Mouse (Mus musculus) megakaryocyte, adult 5-6 weeks (primary cell): ENCODE data around the gene Ipo13. TPM values are rescaled to one million over a fixed set of nuclear protein-coding genes. Genes with fewer than 3 reads are reported as not detected.

Source experiments
- ATAC-seq: 2 replicates; pipeline ENCODE4 v1.8.0; 2016; ENCODE audit warnings: mild to moderate bottlenecking, inconsistent platforms; ENCODE audit not compliant: poor library complexity, severe bottlenecking
- total RNA-seq, 2 experiments: library from RNA; stranded (forward) in 1 of 2; stranded (reverse) in 1 of 2; fragments of 153-499, 151-499 nt in 1 of 2; fragments of 221-1000, 200-1000 nt in 1 of 2; gene quantifications; 2 replicates each; pipeline versions ENCODE4 v1.2.3 to v1.2.4; 2015 to 2017

Gene Ipo13
- total RNA-seq, 2 experiments from 2014 or later = 8.7 to 15.5 TPM

DNA sequence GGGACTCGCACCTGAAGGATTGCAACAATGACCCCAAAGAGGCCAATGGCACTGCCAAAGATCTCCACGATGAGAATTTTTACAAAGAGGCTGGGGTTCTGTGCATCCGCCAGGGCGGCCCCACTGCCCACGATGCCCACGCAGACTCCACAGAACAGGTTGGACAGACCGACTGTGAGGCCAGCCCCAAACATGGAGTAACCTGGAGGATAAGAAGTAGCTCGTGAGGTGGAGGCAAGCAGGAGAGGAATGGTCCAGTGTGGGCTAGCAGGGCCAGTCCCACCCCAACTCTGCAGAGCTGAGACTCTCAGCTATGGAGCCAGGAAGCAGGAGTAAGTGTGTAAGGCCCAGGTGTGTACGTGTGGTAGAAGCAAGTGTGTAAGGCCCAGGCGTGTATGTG is 29.7 kb downstream of the Ipo13 start:
- no peak for ATAC-seq

DNA sequence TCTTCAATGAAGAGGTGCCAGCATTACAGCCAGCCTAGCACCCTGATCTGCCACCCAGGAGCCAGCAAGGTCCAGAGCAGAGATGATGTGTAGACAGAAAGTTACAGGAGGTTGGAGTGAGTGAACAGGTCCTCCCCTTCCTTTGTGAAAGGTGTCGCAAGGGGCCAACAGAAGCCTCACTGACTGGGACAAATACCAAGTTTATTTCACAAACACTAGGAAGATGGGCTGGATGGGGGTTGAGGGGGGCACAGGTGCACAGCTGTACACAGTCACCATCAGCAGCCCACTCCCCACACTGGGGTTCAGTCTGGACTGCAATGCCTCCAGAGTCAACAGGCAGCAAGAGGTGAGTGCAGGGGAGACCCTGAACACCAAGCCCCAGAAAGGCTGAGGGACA is 30.7 kb downstream of the Ipo13 start:
- ATAC-seq = no peak

DNA sequence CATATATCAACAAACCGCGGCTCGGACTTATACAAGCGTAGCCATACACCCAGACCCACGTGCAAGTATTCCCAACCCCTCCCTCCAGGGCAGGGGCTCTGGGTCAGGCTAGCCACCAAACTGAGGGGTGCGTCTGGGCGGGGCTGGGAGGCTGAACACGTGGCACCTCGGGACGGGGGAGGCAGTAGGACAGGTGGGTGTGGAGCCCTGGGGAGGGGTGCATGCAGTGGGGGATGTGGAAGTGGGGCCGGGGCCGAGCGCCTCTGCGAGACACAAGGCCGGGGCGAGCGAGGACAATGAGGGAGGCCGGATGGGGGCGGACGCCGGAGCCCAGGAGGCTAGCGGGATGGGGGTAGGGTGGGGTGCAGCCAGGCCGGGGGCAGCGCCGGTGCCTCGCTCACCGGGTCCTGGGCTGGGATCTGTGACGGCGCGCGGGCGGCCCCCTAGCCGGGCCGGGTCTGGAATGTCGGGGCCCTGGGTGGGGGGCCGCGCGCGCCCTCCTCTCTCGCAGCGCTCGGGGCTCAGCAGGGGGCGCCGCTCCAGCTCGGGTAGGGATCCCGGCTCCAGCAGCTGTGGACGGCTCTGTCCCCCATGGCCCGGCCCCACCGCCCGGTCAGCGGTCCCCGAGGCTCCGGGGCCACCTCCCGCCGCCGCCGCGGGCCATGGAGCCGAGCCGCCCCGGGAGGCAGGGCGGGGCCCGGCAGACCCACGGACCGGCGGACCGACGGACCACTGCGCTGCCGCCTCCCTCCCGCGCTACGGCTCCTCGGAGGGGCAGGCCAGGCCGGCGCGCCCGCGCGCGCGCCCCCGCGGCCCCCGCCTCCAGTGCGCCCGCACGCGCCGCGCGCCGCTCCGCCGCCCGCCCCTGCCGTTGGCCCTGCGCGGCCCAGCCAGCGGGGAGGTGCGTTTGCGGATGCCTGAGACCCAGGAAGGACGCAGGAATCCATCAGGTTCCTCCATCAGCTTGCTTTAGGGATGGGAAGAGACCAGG is 31.8 kb downstream of the Ipo13 start, which contains the start of gene B4galt2:
TSS of gene B4galt2 (minus strand) at position 787 of the 991 bp plus-strand sequence.
- no peak for ATAC-seq

DNA sequence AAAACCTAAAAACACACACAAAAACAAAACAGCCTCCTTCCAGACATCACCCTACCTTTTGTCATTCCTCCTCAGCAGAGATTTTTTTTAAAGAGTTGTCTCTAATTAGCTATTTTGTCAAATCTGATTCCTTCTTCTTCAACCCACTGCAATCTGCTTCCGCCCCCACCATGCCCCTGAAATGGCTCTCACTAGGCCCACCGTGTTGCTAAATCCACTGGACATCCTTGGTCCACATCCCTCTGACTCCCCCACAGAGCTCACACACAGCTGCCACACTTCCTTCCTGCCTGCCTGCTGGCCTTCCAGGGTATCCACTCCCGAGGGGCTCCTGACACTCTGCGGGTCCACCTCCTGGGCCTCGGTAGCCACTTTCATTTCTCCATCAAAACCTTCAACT is 36.1 kb downstream of the Ipo13 start:
- ATAC-seq = no peak

DNA sequence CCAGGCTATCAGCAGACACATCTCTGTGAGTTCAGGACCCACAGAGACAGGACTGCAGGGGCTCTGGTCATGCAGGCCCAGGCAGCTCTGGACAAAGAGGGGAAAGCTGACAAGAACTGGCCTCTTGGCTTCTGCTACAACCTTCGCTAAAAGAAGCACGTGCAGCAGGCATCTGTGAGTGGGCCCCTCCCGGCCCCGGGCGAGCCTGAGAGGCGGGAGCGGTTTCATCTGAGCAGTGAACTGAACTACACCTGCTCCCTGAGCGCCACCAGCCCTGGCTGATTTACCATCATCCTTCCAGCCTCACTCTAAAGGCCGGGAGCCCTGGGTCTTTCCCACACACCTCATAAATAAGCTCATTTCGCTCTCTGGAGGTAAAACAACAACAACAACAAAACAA is 36.5 kb downstream of the Ipo13 start:
- no peak for ATAC-seq

DNA sequence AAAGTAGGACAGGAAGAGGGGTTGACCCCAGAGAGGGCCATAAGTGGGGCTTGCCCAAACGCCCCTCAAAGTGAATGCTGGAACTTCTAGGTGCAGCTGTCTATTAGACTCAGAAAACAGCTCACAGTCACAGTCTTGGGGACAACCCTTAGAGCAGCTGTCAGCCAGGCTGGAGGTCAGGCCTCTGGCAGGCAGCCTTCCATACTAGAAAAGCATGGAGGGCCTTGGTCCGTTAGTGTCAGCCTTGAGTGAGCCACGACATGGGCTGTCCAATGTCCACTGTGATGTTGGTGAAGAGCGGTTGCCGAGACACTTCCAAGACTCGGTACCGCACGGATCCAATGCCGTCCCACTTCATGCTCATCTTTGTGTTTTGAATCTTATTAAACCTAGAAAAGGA is 41.2 kb downstream of the Ipo13 start:
- no peak for ATAC-seq

DNA sequence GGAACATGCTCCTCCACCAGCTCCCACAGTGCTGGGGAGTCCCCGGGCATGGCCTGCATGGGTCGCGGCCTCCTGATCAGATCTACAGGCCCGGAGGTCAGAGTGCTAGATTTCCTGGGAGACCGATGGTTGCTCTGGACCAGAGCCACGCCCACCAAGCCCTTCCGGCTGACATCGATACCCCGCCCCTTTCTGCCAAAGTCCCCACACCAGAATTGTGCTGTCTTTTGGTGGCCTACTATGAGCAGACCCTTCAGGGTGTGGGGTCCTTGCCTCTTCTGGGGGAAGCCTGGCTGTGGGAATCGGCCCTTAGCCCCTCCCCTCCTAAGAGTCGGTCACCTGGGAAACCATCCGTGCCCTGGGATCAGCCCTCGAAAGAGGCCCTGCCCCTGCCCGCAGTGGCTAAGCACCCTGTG is 42.3 kb downstream of the Ipo13 start, which contains the start of gene Ccdc24:
TSS of gene Ccdc24 (minus strand) at position 87 of the 416 bp plus-strand sequence.
- no peak for ATAC-seq

DNA sequence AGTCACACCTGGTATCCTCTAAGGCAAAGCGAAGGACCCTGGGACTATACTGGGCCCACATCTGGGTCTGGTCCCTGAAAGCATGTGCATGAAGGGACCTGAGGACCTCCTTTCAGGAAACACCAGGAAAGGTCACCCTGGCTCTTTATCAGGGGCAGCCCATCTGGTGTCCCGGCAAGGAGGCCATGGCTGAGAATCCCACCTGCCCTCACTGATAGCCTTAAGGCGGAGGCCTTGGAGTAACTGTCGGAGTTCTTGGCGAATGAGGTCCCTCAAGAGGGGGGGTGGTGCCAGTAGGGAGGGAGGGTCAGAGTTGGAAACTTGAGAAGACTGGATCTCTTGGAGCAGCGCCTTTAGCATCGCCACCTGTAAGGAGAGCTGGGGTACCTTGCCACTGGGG is 43.0 kb downstream of the Ipo13 start:
- ATAC-seq = no peak

DNA sequence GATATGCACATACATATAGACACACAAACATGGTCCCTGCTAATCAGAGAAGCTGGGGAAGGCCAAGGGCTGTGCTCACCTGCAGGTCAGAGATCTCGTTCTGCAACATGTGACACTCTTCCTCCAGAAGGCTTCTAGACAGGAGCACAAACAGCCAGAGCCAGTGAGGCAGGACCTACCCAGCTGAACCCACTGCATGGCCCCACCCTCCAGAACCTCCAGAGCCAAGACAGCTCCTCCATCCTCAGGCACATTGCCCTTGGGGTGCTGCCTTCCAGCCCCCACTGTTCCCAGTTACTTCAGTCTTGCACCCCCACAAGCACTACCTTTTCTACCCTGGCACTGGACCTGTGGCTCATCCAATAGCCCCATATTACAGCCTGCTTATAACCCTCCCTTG is 44.4 kb downstream of the Ipo13 start:
- ATAC-seq = no peak

DNA sequence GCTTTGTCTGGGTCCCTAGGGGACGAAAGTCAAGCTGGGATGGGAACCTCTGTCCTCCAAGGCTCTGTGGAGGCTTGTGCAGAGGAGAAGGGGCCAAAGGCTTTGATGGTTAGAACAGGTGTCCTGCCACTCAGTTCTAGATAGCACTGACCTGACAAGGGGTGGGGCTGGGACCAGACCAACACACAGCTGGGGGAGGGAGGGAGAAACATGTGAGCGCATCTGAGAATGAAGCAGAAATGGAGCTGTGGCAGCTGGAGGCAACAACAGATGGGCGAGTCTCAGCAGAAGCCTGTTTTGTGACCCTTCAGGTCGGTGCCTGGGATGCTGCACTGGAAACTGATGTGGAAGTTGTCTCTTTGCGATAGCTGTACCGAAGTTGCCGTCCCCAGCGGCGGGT is 45.5 kb downstream of the Ipo13 start:
- no peak for ATAC-seq

DNA sequence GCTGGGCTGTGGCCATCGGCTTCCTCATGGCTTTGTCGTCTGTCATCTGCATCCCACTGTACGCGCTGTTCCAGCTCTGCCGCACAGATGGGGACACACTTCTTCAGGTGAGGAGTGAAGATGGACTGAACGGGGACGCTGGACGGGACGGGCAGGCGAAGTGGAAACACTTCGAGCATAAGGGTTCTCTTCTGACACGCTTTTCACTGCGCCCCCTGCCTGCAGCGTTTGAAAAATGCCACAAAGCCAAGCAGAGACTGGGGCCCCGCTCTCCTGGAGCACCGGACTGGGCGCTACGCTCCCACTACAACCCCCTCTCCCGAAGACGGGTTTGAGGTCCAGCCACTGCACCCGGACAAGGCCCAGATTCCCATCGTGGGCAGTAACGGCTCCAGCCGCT is 47.0 kb downstream of the Ipo13 start:
- peak; percentile 57 for ATAC-seq

DNA sequence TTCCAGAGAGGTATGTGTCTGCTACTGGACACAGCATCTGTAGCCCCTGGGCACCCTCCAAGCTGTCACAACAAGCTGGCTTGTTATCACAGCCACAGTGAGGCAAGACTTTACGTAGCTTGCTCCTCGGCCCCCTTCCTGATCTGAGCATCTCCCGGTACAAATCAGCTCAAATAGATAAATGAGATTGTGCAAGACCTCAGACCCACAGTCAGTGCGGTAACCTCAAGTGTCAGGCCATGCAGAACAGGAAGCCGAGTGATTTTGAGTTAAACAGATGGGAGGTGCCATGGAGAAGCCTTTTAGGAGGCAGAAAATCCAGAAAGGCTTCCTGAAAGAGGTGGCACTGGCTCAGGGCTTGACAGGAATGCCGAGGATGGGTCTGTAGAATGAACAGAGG is 47.8 kb downstream of the Ipo13 start:
- peak; percentile 55 for ATAC-seq

DNA sequence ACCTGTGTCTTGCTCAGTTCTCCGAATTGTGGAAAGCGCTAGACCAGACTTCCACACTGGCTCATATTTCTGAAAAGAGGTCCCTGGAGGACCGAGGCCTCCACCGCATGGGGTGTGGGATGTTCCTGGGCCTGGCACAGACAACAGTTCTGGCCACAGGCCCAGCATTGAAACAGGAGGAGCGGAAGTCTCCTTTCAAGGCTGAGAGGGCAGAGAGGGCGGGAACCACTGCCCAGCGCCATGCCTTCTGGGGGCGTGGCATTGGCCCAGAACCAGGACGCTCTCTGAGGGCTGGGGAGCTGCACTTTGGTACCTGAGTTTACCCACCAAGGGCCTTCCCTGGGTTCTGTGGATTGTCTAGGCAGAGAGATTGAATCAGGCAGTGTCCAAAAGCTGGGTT is 48.7 kb downstream of the Ipo13 start:
- peak; percentile 51 for ATAC-seq

DNA sequence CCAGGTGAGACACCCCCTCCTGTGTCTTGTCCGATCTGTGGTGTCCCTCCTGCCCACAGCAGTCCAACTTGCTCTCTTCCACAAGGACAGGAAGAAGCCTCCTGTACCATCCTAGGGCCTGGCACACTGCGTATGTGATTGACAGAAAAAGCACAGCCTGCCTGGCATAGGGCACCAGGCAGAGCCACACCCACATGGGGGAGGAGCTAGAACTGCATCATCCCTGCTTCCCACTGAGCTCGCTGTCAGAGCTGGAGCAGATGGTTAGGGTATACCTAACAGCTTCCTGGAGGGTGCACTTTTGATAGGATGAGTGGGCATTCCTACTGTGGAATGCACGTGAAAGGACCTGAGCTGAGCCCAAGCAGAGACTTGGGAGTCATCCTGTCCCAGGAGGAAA is 52.0 kb downstream of the Ipo13 start:
- peak; percentile 45; the same call in 1 of the 2 replicates for ATAC-seq

DNA sequence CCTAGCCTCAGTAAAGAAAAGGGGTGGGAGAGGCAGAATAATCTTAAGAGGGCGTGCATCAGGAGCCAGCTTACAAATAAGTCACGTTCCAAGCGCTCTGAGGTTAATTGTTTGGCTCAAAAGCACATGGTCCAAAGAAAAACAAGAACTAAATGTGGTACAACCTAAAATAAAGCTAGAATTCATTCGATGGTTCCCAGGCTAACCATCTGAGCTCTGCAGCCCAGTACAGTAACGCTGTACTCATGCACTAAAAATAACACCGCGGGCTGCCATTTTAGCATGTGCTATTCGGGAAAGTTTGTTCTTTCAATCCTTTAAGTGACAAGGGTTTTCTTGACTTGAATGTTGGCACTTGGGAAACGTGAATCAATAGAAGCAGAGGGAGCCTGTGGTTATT is 54.2 kb downstream of the Ipo13 start:
- no peak for ATAC-seq

DNA sequence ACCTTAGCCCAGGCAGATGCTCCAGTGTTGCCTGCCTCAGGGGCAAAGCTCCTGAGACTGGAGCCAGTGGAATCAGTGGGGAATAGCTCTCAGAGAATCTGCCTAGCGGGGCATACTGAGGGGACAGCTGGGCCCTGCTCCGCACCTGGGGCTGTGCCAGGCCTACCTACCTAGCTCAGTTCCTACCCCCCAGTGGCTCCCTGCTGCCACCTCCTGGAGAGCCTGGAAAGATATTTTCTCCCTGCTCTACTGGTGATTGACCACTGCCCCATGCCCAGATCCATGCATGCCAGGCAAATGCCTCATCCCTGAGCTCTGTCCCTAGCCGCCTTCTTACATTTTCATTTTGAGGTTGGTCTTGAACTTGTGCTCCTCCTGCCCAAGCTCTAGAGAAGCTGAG is 56.0 kb downstream of the Ipo13 start:
- ATAC-seq = peak; percentile 45; the same call in 1 of the 2 replicates

DNA sequence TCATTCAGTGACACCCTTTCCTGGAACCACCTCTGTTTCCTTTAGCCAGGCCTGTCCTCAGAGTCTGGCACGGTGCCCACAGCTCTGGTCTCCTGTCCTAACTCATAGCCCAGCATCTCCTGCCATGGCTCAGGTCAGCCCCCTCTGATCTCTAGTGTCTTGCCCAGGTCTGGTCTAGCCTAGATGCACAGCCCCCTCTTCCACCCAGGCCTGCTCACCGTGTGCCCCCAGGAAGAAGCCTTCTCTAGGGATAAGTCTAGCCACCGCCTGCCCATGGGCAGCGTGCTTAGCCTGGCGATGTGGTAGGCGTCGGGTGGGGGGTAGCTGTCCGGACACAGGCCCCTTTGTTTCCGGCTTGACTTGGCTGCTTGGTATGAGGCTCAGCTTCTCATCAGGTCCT is 59.7 kb downstream of the Ipo13 start:
- no peak for ATAC-seq

DNA sequence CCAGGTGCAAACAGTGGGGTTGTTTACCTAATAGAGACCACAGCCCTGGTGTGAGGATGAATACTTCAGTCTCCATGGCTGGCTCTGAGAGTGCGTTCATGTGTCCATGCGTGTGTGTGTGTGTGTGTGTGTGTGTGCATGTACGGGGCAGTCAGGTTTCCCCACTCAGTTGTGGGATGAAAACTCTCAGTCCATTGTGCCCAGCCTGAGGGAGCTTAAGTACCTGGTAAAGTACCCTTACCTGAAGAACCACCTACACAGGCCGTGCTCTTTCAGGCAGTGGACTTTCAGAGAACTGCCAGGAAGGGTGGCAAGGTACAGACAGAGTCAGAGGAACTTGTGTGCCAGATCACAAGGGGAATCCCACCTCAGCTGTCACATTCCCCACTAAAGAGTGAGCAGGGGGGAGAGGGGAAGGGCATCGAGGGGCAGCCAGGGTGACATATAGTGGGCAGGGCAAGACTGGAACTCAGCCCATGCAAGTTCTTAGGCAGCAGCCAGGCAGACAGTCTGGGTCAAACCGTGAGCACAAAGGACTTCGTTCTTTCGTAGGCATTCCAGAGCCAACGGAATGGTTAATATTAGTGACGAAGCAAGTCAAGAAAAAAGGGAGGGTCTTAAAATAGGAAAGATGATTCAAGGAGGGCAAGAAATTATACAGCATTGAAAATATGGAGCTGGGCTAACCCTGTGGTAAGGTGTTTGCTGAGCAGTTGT is 62.5 kb downstream of the Ipo13 start:
- no peak for ATAC-seq

DNA sequence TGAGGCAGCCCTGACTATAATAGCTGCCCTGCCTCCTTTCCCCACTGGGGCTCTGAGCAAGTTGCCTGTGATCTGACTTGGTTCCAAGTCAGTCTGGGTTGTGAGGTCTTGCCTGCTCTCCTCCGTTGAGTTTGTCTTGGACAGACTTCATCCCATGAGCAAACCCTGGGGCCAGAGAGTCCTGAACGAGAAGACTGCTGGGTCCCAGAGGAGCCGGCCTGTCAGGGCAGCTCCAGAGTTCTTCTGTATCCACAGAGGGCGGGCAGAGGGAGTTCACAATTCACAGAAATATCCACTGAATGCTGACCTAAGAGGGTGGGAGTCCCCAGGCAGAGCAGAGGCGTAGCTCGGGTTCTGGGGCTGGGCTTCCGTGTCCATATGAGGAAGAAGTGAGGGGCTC is 63.9 kb downstream of the Ipo13 start:
- no peak for ATAC-seq

DNA sequence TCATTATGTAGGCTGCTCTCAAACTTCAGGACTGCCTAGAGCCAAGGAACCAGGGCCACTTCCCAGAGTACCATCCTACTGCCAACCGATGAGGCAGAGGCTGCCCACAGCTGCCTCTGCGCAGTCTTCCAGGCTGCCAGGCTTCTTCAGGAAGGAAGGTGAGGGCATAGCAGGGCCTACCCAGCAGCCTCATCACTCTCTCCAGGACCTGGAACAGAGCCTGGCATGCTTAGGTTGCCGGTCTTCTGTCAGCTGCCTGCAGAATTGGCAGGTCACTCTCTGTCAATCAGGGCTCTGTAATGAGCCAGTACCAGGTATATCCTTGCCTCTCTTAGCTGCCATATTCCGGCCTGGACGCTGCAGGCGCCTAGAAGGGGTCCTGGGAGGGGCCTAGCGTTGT is 64.6 kb downstream of the Ipo13 start:
- ATAC-seq = no peak

DNA sequence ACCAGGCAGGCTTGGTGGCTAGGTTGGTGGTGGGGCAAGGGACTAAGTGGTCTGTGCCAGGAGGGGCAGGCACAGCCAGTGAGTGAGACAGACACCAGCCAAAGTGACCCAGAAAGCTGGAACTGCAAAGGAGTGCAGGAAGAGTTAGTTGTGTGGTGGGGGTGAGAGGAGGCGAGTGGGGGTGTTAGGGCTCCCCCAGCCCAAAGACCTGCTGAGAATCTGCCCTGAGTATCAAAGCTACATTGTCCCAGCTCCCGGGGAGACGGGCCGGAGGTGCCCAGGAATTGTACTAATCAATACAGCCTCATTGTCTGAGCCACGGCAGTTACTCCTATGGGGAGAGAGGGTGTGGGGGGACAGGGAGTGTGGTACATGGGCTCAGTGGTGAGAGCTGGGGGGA is 65.3 kb downstream of the Ipo13 start:
- no peak for ATAC-seq

DNA sequence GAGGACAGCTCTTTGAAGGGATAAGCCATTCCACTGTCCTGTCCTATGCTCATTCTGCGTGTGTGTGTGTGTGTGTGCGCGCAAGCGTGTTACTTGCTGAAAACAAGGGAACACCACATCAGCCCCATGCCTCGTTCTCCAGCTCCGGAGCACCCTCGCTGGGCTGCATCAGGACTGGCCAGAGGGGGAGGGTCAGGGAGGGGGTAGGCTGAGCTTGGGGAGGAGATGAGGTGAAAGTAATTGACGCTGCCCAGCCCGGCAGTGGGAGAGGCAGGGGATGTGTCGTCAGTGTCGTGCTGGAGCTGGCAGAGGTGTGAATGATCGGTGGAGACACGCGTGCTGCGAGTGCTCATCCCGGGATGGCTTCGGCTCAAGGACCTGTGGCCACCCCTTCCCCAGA is 65.7 kb downstream of the Ipo13 start:
- ATAC-seq = no peak
